Mouse (Mus musculus): ENCODE results near the gene Atf7ip2. TPM values are rescaled to one million over a fixed set of nuclear protein-coding genes. Genes with fewer than 3 reads are reported as not detected.
"Not testable (repeated sequence)": the region's sequence is repeated elsewhere in the genome, so short reads cannot be mapped to it uniquely, and the experiment has no call there.

The Atf7ip2 gene
- polyA plus RNA-seq (2016; fragmentation: Nextera tagmentation; extraction: Ambion mirVana), result 0.78 and 1.2 TPM in 2 replicates

DNA sequence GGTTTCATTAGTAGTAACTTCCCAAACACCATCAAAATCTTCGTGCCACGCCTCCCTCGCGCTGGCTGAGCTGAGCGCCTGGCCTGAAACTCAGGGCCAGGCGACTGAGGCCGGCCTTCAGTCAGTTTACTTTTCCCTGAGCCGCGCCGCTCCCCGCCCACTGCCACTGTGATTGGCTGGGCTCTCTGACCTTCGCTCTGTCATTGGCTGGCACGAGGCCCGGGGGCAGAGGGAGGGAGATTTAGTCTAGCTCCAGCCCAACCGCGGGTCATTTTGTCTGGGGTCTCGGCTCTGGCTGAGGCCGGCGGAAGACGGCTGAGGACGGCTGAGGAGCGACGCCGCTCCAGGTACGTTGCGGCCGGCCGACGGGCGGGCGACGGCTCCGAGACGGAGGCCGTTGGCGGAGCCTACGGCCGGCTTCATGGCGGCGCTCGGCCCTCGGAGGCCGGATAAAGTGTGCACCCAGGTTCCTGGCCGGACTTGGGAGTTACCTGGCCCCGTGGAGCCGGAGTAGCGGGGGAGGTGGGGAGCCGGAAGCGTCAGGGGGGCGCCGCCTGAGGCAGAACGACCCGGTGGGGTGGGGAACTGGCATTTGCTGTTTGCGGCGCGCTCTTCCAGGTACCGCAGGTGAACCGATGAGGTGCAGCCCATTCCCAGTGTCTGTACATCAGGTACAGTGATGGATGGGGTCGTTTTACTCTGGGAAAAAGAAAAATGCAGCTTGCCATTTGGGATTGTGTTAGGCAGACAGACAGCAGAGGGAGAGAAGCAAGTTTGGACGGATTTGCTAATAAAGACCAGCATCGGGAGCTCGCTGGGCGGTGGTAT, at the start of gene Atf7ip2:
Gene Atf7ip2 (plus strand): TSS at position 34 of the 828 bp plus-strand sequence.
- Histone ChIP-seq H3K4me2 (peak within 1 kb of the TSS; percentile 100), H3K9me3 (replicated peaks) (peaks cover 6% of the 10 kb centered on the region), H3K27ac (ENCODE audit: poor library complexity, severe bottlenecking) (no peak within 1 kb of the TSS), H3K27me3 (replicated peaks) (no peaks in the 10 kb centered on the region), H3K36me3 (no peaks in the 10 kb centered on the region), H3K4me3 (peak within 1 kb of the TSS; percentile 75), H3K9ac (peak within 1 kb of the TSS; percentile 75), H3K4me1 (replicated peaks) (peaks cover 10% of the 10 kb centered on the region; the same call in 1 of the 2 replicates)
- under 1% methylated on average over 61 of the region's 63 CpGs for WGBS
- ATAC-seq (ENCODE audit: insufficient number of reproducible peaks, low FRiP score), result peak; percentile 96

- H3K36me3 ChIP-seq, result no peaks in the 10 kb centered on the region
- no peak for ATAC-seq (ENCODE audit: insufficient number of reproducible peaks, low FRiP score)
- H3K27ac ChIP-seq (ENCODE audit: poor library complexity, severe bottlenecking), result no peak overlapping the region
- H3K4me3 ChIP-seq, result no peak overlapping the region
- H3K4me1 ChIP-seq (replicated peaks), result no peaks in the 10 kb centered on the region
- H3K9me3 ChIP-seq (replicated peaks), result peaks cover 24% of the 10 kb centered on the region
- no peak overlapping the region for H3K9ac ChIP-seq
- H3K4me2 ChIP-seq, result no peak overlapping the region
- H3K27me3 ChIP-seq (replicated peaks), result no peaks in the 10 kb centered on the region
- 27% methylated on average over 2 of the region's 2 CpGs for whole genome bisulfite sequencing
Measured at GRCm38 (mm10) chr16:10143166-10143565, 49.3 kb upstream of the Atf7ip2 start.

DNA sequence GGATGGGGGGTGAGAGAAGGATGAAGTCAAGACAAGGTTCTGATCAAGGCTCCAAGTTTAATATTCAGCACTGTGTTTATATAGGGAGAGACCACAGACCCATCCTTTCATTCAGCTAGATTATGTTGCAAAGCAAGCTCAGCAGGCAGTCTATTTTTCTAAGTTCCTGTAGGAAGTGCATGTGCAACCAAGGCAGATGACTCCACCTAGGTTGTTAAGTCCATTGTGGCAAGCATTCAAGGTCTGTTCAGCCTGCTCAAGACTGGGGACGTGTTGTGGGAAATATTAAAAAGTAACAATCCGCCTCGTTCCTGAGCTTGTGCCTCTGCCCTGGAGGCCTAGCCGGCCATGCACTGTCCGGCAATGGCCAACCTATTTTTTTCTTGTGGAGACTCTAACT, 45.1 kb upstream of the Atf7ip2 start:
- ATAC-seq (ENCODE audit: insufficient number of reproducible peaks, low FRiP score), result no peak
- Histone ChIP-seq H3K9me3 (replicated peaks) (peaks cover 18% of the 10 kb centered on the region), H3K27me3 (replicated peaks) (no peaks in the 10 kb centered on the region), H3K36me3 (no peaks in the 10 kb centered on the region), H3K4me2 (no peak overlapping the region), H3K4me3 (no peak overlapping the region), H3K9ac (no peak overlapping the region), H3K4me1 (replicated peaks) (no peaks in the 10 kb centered on the region), H3K27ac (ENCODE audit: poor library complexity, severe bottlenecking) (no peak overlapping the region)
- WGBS, result 85% methylated on average over 5 of the region's 5 CpGs

DNA sequence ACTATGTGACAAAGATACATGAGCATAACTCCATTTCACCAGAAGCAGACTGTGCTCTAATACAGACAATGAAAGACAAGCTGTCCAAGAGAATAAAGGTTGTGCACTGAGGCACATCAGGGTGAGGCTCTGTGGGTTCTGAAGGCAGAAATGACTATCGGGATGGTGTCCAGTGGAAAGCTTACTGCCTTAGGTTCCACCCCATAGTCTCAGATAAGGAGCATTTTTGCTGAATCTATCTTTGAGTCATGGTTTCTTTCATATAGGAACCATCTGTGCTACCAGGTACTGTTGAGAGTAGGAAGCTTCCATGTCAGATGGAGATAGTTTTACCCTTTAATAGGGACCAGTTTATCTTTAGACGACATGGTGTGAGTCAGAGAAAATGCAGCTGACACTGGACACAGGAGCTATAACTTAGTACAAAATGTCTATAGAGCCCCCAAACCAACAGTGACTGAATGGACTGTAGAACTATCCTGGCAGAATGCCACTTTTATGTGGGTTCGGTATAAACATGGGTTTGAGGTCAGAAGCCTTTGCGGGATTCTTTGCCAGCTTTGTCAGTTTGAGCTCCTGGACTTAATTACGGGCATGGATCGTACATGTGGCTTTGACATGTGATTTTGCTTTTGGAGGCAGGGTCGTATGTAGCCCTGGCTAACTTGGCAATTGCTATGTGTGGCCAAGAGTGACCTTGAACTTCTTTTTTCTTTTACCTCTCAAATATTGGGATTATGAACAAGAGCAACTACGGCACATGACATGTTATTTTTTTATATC, 23.2 kb upstream of the Atf7ip2 start:
- 84% methylated on average over 8 of the region's 8 CpGs for WGBS
- no peak overlapping the region for H3K27ac ChIP-seq (ENCODE audit: poor library complexity, severe bottlenecking)
- H3K36me3 ChIP-seq, result no peaks in the 10 kb centered on the region
- no peaks in the 10 kb centered on the region for H3K27me3 ChIP-seq (replicated peaks)
- H3K9ac ChIP-seq, result no peak overlapping the region
- no peak for ATAC-seq (ENCODE audit: insufficient number of reproducible peaks, low FRiP score)
- H3K4me3 ChIP-seq, result no peak overlapping the region
- H3K9me3 ChIP-seq (replicated peaks), result no peaks in the 10 kb centered on the region; the same call in 1 of the 2 replicates
- H3K4me1 ChIP-seq (replicated peaks), result no peaks in the 10 kb centered on the region
- H3K4me2 ChIP-seq, result no peak overlapping the region

DNA sequence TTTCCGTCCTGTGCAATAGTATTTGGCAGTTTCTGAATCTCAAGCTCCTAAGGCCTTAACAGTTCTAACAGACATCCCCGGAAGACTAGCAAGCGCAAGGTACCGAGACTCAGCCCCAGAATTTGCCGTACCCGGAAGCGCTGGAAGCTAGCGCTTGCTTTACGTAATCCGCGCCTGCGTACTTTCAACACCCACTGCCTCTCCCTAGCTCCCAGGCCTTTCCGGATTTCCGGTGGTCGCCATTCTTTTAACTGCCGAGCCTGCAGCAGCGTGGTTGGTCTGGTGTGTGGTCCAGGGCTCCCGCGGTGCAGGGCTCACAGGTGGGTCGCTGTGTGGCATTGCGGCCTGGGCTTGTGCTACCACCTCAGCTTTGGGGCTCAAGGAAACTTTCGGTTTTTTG, 22.5 kb upstream of the Atf7ip2 start, which contains the start of gene Rpl39l:
Gene Rpl39l (plus strand): TSS at position 222 of the 400 bp plus-strand sequence.
- no peak for ATAC-seq (ENCODE audit: insufficient number of reproducible peaks, low FRiP score)
- H3K4me3 ChIP-seq, result no peak within 1 kb of the TSS

GRCm38 (mm10) chr16:10171276-10171675, 21.2 kb upstream of the Atf7ip2 start:
- H3K9me3 ChIP-seq (replicated peaks), result peaks cover 4% of the 10 kb centered on the region; the same call in 1 of the 2 replicates
- H3K36me3 ChIP-seq, result no peaks in the 10 kb centered on the region
- H3K27ac ChIP-seq (ENCODE audit: poor library complexity, severe bottlenecking), result no peak overlapping the region
- H3K27me3 ChIP-seq (replicated peaks), result no peaks in the 10 kb centered on the region
- no peaks in the 10 kb centered on the region for H3K4me1 ChIP-seq (replicated peaks)
- no peak overlapping the region for H3K4me2 ChIP-seq
- H3K9ac ChIP-seq, result no peak overlapping the region
- WGBS, result 79% methylated on average over 4 of the region's 4 CpGs
- no peak for ATAC-seq (ENCODE audit: insufficient number of reproducible peaks, low FRiP score)
- no peak overlapping the region for H3K4me3 ChIP-seq

More for the DNA sequence above, 22.5 kb upstream of the Atf7ip2 start, which contains the start of gene Rpl39l:
- Histone ChIP-seq H3K4me1 (replicated peaks) (no peaks in the 10 kb centered on the region), H3K36me3 (no peaks in the 10 kb centered on the region), H3K4me2 (no peak within 1 kb of the TSS), H3K9me3 (replicated peaks) (no peaks in the 10 kb centered on the region; the same call in 1 of the 2 replicates), H3K27ac (ENCODE audit: poor library complexity, severe bottlenecking) (no peak within 1 kb of the TSS), H3K9ac (no peak within 1 kb of the TSS), H3K27me3 (replicated peaks) (no peaks in the 10 kb centered on the region)
- 80% methylated on average over 22 of the region's 22 CpGs for WGBS

DNA sequence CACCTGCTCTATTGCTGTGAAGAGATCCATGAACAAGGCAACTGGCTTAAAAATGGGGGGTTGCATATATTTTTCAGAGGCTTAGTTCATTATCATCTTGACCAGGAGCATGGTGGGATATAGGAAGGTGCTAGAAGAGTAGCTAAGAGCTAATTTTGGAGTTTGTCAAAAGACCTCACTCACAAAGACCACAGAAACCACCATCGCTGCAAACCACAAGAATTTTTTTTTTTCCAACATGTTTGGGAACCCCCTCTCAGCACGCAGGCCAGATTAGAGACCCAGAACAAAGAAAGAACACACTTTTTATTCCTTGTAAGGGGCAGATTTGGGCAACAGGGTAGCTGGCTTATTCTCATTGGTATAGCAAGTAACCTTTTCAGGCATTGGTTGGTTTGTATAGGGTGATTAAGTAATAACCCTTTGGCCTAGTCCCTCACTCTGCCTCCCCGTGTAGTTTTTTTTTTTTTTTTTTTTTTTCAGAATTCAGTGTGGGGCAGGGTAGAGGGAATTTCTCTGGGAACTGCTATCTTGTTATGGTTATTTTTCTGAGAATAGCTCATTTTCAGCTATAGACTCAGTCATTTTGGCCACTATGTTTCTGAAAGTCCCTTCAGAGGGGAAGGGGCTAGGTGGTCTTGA, 20.2 kb upstream of the Atf7ip2 start:
- Histone ChIP-seq H3K9me3 (replicated peaks) (peaks cover 8% of the 10 kb centered on the region), H3K4me1 (replicated peaks) (no peaks in the 10 kb centered on the region), H3K4me3 (no peak overlapping the region), H3K27me3 (replicated peaks) (no peaks in the 10 kb centered on the region), H3K27ac (ENCODE audit: poor library complexity, severe bottlenecking) (no peak overlapping the region), H3K36me3 (no peaks in the 10 kb centered on the region), H3K4me2 (no peak overlapping the region), H3K9ac (no peak overlapping the region)
- no peak for ATAC-seq (ENCODE audit: insufficient number of reproducible peaks, low FRiP score)
- WGBS, result 79% methylated on average over 3 of the region's 3 CpGs

DNA sequence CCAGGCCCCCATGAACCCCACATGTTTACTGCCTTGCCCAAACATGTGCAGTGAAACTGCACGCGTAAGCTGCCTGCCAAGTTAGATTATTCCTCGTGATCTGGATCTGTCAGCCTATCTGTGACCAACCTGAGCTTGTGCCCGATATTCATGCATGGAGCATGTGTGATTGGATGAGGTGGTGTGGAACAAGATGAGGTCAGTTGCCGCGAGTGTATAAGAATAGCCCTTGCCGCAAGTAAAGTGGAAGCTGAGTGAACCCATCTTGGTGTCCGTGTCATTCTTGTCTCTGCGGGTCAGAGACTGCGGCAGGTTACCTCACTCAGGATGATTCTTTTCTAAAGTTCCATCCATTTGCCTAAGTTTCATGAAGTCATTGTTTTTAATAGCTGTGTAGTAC, 5.1 kb upstream of the Atf7ip2 start:
- not testable (repeated sequence) for H3K4me2 ChIP-seq; H3K27ac ChIP-seq (ENCODE audit: poor library complexity, severe bottlenecking); H3K36me3 ChIP-seq; ATAC-seq (ENCODE audit: insufficient number of reproducible peaks, low FRiP score); H3K4me3 ChIP-seq; H3K9ac ChIP-seq; H3K27me3 ChIP-seq (replicated peaks); H3K4me1 ChIP-seq (replicated peaks)
- H3K9me3 ChIP-seq (replicated peaks), result peaks cover 47% of the 10 kb centered on the region
- 88% methylated on average over 10 of the region's 10 CpGs for WGBS

DNA sequence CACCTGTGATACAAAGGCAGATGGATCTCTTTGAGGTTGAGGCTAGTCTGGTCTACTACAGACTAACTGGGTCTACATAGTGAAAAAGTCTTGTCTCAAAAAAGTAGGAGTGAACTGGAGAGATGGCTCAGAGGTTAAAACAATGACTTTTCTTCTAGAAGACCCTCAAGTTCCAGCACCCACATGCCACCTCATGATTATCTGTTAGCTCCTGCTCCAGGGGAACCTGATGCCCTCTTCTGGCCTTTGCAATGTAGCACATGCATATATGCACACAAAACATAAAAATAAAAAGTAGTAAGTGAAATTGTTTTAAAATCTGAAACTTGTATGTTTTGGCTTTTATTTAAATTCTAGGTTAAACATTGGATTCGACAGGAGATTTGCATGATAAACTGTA, 16.3 kb downstream of the Atf7ip2 start:
- Histone ChIP-seq H3K4me3 (no peak overlapping the region), H3K27ac (ENCODE audit: poor library complexity, severe bottlenecking) (no peak overlapping the region), H3K27me3 (replicated peaks) (no peaks in the 10 kb centered on the region), H3K9ac (no peak overlapping the region), H3K4me1 (replicated peaks) (no peaks in the 10 kb centered on the region), H3K36me3 (no peaks in the 10 kb centered on the region), H3K9me3 (replicated peaks) (no peaks in the 10 kb centered on the region), H3K4me2 (no peak overlapping the region)
- 72% methylated on average over 1 of the region's 1 CpGs for WGBS
- no peak for ATAC-seq (ENCODE audit: insufficient number of reproducible peaks, low FRiP score)

DNA sequence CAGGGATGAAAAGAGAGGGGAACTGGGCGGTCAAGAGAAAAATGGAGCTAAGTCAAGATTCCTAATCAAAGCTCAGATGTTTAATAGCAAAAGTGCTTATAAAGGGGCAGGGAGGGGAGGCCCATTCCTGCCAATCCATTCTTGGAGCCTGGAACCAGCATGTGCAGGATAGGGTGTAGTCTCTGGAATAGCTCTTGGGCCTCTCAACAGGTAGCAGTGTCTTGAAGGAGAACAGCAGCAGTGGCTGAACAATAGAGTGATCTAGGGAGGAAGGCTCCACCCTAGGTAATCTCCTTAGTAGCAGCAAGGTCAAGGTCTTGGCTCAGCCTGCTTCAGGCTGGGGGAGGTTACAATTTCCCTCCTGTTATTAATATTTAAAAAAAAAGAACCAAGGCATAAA, 23.9 kb downstream of the Atf7ip2 start:
- H3K4me1 ChIP-seq (replicated peaks); H3K4me2 ChIP-seq; ATAC-seq (ENCODE audit: insufficient number of reproducible peaks, low FRiP score); H3K36me3 ChIP-seq; H3K9ac ChIP-seq; H3K9me3 ChIP-seq (replicated peaks); H3K27me3 ChIP-seq (replicated peaks); H3K27ac ChIP-seq (ENCODE audit: poor library complexity, severe bottlenecking); H3K4me3 ChIP-seq: not testable (repeated sequence)
- 89% methylated on average over 1 of the region's 1 CpGs for WGBS

- not testable (repeated sequence) for H3K27ac ChIP-seq (ENCODE audit: poor library complexity, severe bottlenecking); H3K4me2 ChIP-seq; H3K9ac ChIP-seq; H3K36me3 ChIP-seq; H3K9me3 ChIP-seq (replicated peaks); ATAC-seq (ENCODE audit: insufficient number of reproducible peaks, low FRiP score); H3K27me3 ChIP-seq (replicated peaks); H3K4me1 ChIP-seq (replicated peaks); H3K4me3 ChIP-seq
- WGBS, result 73% methylated on average over 2 of the region's 2 CpGs
Measured at GRCm38 (mm10) chr16:10217020-10217419, 24.5 kb downstream of the Atf7ip2 start.
